Mouse (Mus musculus): ENCODE measurements at regions not wholly inside any gene's neighbourhood (a gene's known extent, or its start where the extent isn't known, plus 50 kb on each side); places are given as distances from the start of the nearest gene placed in this dataset.

DNA sequence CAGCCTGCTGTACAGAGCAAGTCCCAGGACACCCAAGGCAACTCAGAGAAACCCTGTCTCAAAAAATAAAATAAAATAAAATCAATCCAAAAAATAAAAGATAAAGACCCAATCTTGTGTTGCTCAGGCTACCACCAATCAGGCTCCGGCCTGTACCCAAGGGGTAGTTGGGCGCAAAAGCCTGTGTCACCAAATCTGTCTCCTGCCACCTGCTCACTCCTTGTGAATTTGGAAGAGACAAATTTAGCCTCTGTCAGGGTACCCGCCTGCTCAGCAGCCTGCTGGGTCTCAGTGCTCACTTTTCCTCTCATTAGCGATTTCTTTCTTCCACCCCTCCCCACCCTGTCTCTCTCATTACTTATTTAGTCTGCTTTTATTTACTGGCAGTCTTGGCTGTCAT, 54.6 kb downstream of the Sox4 start:
- DNase-seq (ENCODE audit: low spot score in 2 of 2), result no peak

DNA sequence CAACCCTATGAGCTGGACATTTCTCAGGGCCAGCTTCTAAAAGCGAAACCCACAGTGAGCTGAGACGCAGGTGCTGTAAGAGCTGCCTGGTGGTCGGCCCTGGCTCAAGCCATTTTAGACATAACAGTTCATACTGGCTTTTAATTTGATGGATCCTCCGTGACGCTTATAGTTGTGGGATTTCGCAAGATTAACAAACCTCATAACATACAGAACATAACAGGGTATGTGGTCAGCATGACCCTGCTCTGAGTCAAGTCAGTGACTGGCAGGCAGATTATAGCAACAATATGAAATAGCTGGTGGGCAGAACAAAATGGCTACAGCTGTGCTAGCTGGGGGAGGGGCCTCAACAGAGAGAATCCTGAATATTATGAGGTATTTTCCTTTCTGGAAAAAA, 60.6 kb downstream of the Sox4 start:
- no peak for DNase-seq (ENCODE audit: low spot score in 2 of 2)

DNA sequence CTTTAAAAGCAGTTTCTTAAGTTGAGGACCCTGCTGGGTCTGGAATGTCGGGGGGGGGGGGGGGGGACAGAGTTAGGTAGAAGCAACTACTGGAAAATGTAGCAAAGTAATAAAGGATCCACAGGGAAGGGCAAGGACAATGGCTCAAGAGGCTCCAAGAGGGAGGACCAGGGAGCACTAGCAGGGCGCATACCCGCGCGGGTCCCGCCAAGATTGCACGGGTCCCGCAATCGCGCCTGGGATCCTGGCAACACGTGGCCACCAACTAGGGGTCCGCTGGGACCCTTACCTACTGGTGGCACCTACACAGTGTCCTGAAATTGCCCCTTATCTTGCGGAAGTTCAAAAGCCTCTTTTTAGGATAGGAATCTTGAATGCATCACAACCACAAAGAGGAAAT, 66.4 kb downstream of the Sox4 start:
- no peak for DNase-seq (ENCODE audit: low spot score in 2 of 2)

DNA sequence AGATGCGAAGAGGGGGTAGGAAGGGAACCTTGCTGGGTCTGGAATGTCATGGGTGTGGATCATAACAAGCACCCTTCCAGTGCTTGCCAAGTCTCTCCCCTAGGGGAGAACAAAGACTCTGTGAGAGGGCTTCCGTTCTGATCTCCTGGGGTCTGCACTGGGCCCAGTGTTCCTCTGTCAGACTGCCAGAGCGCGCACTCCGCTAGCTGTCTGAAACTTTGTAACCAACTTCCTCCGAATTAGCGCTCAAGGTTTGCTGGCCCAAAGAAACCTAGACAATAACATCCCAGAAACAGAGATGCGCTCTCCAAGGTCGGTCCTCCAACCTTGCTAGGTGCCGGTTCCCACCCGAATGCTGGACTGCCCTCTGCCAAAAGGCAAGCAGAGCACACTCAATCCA, 66.8 kb downstream of the Sox4 start:
- peak in 1 of 2 experiments; percentile 14 for DNase-seq (ENCODE audit: low spot score in 2 of 2)

DNA sequence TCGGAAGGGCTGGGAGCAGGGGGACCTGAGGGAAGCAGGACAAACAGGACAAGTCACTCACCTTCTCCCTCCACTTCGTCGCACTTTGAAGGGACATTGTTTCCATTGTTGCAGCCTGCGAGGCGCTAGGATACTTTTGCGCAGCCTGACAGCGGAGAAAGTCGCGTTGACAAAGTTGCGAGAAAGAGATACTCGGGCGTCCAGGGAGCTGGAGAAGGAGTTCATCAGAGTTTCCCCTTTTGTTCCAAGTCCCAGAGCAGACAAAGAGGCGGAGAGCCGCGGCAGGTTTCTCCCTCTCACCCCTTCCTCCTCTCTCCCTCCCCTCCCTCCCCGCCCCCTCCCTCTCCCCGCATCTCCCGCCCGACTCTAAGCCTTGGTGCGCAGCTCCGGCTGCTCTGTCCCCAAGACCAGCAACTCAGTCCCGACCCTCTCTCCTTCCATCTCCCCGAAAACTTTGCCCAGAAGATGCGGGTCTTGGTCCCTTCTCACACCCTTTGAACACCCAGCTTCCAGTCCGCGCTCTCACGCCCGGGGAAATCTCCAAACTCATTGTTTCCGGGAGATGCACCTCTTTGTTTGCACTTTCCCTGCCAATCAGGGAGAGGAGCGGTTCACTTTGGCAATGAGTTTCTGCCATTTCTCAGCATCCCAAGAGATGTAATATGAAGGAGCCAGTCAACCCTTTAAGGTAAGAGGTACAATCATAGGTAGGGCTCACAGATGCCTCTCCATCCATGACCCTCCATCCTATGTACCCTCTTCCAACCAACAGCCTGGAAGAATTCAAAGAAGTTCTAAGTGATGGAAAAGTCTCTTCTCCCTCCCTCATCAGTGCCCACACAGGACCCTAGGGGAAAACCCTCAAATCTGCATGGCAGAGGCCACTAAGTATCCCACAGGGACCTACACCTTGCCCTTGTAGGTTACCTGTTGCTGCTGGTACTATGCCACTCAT, 68.2 kb downstream of the Sox4 start:
- peak in 1 of 2 experiments; percentile 17 for DNase-seq (ENCODE audit: low spot score in 2 of 2)

DNA sequence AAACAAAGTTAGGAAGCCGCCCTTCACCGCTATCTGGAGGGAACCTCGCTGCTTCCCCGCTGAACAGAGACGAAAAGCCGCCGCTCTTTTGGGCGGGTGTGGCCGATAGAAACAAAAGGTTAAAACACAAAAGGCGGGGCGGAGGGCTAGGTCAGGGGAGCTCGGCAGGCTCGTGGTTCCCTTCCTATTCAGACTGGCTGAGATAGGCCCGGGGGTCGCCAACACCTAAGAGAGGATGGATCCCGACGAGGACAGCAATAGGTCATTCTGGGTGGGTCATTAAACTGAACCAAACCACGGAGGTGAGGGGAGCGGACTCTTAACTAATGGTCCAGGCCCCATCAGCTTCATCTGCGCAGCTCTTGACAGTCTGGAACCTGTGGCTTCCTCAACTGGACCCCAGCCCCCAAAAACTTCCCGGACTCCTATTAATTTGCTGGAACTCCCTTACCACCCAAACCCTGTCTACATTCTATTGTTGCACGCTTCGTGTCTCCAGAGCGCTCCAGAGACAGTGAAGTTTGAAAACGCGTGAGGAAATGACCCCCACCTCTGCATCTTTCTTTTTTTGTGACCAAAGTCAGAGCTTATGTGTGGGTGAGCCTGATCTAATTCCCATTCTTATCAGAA, 69.2 kb downstream of the Sox4 start:
- DNase-seq (ENCODE audit: low spot score in 2 of 2), result peak in 1 of 2 experiments; percentile 37

DNA sequence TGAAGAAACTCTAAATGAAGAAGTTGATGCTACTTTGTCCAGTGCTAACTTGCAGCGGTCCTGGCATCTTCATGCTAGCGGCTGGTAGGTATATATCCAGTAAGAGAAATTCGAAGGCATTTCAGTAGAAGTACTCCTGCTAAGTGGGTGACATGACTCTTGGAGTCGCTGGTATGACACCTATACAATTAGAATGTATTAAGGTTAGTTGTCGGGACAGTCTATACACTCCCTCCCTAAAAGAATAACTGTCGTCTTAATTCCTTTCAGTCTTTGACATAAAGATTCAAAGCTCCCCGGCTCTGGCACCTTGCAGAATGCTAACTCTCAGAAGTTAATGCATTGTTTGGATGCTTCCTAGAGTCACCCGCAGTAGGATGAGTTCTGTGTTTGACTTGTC, 70.1 kb downstream of the Sox4 start:
- no peak for DNase-seq (ENCODE audit: low spot score in 2 of 2)

DNA sequence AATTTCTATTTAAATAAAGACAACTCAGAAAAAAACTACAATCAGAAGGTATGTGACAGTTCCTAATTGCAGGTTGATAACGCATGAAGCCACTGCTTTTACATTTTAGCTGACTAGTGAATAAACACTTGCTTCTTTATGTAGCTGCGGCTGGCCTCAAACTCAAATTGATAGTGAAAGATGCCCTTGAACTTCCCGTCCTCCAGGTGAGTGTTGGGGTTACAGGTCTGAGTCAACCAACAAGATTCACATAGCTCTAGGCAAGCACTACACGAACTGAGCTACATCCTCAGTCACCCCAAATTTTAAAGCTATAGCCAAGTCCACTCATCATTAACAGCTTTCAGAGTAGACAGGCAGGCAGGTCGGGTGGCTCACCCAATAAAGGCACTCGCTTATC, 72.6 kb downstream of the Sox4 start:
- DNase-seq (ENCODE audit: low spot score in 2 of 2), result no peak

DNA sequence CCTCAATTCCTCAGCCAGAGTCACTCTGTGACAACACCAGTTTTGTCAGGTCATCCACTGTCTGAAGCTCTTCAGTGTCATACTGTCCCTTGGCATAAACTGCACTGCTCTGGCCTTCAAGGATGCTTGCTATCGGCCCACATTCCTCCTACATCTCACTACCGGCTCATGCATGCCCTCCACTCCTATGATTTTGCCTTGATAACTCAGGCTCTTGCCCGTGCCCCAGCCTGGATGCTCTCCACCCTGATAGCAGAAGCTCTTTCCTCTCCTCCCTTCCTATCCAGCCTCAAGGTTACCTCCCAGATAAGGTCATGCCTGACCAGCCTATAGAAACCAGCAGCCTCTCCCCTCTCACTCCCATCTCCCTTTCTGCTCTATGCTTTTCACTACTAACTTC, 74.8 kb downstream of the Sox4 start:
- no peak for DNase-seq (ENCODE audit: low spot score in 2 of 2)

DNA sequence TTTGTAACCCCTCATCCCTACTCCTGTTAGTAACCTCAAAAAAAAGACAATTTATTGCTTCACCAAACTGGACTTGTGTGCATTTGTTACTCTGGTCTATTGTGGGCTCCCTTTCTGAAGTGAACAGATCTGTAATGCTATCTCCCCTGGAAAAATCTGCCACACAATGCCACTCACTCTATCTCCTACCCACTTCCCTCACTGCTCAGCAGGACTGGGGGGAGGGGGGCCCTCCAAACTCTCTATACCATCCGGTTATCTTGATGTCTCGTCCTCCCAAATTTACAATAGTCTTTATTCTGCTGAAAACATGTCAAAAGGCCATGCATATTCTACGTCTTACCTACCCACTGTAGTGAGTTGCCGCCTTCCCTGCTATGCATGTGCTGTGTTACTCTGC, 76.7 kb downstream of the Sox4 start:
- DNase-seq (ENCODE audit: low spot score in 2 of 2), result no peak

DNA sequence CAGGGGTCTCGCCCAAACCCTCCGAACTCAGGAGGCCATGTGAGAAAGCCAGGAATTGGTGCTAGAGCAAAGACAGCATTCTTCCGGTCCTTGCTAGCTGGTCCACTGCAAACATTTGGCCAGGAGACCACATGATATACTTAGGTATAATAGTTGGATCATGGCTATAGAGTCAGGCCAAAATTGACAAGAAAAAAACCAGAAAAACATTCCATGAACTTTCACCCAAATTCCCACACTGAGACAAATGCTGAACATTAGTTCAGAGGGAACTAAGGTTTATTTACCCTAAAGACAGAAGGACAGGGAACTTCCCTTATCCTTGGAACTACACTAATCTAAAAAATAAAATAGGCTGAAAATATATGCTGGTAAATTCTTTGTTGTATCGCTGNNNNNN, 82.8 kb downstream of the Sox4 start:
- DNase-seq (ENCODE audit: low spot score in 2 of 2), result no peak

DNA sequence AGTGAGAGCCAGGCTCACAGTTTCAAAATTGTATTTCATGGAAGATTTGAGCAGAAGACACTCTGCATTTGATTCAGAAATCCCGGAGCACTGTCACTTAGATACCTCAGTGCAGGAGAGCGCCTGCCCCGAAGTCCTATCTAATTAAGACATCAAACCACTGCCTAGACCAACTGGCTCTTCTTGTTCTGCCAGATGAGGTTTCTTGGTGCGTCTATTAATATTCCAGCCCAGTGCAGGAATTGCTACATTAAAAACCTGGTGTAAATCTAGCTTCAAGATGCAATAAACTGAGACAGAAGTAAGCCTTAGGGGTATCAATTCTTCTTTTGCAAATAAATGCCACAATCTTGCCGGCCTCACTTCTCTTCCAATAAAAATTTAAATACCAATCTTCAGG, 86.3 kb downstream of the Sox4 start:
- no peak for DNase-seq (ENCODE audit: low spot score in 2 of 2)

DNA sequence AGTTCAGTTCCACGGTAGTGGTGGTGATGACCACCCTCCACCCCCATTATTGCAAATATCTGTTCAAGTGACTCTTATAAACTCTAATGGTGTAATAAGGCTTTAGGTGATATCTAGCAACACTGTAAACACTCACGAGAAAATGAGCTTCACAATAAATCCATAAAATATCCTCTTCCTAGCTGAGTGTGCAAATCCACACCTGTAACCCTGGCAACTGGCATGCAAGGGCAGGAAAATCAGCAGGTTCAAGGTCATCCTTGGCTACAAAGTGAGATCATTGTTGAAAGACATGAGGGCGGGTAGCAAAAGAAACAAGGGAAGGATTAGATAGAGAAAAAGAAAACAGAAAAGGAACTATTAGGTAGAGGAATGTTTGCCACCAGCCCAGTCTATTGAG, 86.8 kb downstream of the Sox4 start:
- no peak for DNase-seq (ENCODE audit: low spot score in 2 of 2)

DNA sequence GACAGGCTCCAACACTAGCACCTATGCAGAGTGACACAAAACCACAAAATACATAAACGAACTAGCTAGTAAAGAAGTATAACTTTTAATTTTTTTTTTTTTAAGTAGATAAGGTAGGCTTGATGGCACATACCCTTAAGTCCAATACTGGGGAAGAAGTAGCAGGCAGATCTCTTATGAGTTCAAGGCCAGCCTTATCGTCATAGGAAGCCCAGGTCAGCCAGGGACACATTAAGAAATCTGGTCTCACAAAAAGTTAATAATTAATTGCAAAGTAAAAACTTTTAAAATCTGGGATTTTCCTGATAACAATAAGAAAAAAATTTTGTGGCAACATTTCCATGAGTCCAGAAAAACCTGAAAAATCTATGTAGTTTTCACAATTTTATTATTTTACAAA, 92.9 kb downstream of the Sox4 start:
- DNase-seq (ENCODE audit: low spot score in 2 of 2), result no peak

DNA sequence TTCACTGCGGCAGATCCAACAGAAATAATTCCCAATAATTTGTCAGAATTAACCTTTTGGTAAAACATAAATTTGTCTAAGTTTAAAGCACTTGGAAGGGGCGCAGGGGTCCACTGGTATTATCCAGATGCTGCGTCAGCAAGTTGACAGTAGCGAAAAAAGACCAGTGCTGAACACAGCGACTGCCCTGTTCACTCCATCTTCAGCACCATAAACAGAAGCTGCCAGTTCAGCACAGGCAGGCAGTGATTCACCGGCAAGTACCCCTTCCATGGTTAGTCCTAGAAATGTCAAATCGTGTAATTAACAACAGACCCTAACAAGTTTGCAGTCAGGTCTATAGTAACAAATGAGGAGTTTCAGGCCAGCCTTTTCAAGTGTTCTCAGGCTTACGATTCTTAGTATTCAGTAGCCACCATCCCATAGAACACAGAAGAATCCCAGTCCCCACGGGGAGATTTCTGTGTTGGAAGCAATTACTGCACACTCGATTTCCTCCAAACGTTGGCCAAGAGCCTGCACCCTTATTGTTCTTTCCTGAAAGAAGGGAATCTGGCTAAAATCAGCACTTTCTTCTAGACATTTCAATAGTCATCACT, 93.6 kb downstream of the Sox4 start:
- DNase-seq (ENCODE audit: low spot score in 2 of 2), result no peak

DNA sequence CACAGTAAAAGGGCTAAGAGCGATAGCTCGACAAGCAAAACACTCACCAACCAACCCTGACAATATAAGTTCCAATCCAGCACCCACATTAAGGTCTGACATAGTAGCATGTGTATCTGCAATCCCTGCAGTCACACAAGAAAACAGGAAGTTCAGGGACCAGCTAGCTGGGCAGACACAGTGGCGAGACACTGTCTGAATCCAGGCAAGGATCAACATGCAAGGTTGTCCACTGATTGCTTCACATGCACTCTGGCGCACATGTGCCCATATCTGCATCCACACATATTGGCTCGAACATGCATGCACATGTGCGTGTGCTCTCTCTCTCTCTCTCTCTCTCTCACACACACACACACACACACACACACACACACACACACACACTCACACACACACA, 95.5 kb downstream of the Sox4 start:
- DNase-seq (ENCODE audit: low spot score in 2 of 2), result no peak

DNA sequence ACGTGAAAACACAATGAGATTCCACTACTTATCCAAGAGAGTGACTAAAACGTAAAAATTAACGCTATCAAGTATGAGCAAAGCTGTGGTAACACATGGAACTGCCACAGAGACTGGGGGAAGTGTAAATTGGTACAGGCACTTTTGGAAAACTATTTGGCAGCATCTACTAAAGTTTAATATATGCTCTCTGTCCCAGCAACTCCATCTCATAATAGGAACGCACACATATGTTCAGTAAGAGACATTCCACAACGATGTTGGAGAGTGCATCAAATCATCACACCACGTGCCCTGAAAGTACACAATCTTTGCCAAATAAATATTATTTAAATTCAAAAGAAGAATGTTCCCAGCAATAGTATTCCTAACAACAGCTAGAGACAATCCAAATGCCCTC, 96.3 kb downstream of the Sox4 start:
- no peak for DNase-seq (ENCODE audit: low spot score in 2 of 2)

DNA sequence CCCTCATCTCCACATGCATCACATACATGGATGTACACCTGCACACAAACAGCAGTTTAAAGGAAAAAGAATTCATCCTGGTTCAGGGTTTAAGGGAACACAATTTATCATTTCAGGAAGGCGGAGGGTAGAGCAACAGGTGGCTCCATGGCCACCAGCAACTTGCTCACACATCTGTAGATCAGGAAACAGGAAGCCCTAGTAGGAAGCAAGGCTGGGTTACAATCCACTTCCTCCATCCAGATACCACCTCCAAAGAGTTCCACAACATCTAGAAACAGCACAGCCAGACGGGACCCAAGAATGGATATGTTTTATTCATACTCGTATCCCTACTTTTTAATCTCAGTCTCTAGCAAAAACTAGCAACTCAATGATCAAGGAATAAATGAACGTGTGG, 97.0 kb downstream of the Sox4 start:
- no peak for DNase-seq (ENCODE audit: low spot score in 2 of 2)

DNA sequence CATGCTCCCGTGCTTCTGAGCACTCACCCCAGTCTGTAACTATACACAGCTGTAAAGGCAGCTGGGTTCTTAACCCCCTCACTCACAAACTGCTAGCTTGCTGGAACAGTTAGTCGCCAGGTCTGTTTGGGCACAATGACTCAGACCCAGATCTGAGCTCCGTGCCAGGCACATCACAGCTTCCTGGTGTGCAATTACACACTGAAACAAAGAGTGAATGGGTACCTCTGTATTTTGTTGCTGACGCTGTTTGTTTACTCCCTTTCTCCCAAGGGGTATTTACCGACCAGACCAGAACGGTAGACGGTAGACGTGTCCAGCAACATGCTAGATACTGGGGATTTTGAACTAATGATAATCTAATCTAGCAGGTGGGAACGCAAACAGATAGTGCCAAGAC, 99.3 kb downstream of the Sox4 start:
- DNase-seq (ENCODE audit: low spot score in 2 of 2), result no peak

DNA sequence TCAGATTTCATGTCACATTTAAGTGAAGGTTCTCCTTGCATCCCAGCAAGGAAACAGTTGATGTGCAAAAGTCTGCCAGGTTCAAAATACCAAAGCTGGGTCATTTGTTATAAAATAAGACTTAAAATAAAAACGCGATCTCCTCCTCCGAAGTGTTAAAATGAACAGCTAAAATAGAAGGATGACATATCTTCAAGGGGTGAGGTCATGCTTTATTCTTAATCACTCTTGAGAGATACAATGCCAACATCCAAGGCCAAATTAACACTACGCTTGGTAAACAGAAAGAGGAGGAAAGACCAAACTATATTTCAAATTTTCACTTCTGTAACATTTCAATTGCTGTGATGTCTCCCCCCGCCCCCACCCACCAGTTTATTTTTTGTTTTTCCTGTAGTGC, 105.2 kb downstream of the Sox4 start:
- no peak for DNase-seq (ENCODE audit: low spot score in 2 of 2)

DNA sequence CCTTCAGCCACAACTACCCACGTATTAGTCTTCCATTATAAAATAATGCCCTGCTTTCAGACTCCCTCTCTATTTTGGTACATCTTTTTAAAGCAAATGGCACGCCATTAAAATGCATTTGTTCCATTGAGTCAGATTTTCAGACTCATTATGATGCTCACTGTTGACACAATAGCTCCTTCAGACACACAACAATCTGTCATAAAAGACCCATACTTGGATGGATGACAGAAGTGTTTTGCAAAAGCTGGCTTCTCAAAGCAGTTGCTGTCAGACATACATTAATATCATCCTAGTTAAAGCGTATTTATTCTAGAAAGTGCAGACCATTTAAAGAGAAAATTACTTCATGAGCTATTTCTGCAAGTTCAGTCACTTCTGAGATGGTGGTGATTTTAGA, 106.0 kb downstream of the Sox4 start:
- no peak for DNase-seq (ENCODE audit: low spot score in 2 of 2)

DNA sequence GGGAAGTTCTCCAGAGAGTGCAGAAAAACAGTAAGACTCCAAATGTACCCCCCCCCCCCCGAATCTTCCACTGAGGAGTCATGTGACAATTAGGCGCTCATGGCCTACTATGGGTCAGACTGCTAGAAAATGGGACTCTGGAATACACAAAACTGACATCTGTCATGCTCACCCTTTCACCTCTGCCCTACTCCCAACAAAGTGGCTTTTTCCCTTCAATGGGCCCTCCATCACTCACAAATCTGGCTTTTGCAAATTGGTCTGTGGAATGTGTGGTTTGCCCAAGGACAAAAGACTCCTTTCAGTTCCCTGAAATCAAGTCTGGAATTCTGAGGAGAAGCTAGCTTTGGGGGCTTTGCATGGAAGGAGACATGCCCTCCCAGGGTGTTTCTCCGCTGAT, 109.0 kb downstream of the Sox4 start:
- DNase-seq (ENCODE audit: low spot score in 2 of 2), result no peak

DNA sequence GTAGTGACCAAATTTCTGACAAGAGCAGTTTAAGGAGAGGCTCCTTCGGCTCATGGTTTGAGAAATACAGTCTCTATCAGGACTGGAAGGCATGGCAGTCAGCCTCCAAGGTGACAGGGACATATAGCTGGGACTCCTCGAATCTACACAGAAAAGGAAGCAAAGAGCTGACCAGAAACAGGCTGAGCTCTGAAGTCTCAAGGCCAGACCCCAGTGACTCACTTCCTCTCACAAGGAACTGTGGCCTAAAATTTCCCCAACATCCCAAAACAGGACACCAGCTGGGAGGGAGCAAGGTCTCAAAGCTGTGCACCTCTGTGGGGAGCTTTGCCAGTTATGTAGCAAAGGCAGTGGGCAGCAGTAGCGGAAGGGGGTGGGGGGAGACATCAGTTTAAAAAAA, 110.7 kb downstream of the Sox4 start:
- DNase-seq (ENCODE audit: low spot score in 2 of 2), result no peak

Measured in spleen, postnatal 10 days (tissue).